Comparison of ENCODE assay signal across 19 mouse cellular contexts in the genomic region with DNA sequence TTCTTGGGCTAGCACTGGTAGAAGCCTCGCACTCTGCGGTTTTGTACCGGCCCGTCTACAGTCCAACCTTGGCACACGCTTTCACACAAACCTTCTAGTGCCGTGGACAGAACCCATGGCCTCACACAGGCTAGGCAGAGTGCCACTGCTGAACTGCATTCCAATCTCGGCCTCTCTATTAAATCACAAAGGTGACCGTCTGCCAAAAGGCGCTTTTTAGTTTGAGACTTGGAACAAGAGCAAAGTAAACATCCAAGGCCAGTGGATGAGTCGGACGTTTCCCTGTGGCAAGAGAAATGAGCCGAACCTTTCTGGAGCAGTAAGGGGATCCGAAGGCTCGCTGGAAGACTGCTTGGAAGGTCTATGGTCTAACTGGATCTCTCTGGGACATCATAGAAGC. TPM values are rescaled to one million over a fixed set of nuclear protein-coding genes. Genes with fewer than 3 reads are reported as not detected.
DNase-seq lines count a peak whose midpoint lies in the region; ATAC-seq and TF ChIP-seq lines count a peak whose summit lies in the region.
"Had no signal": no experiment of that assay in that cellular context is flagged by ENCODE, and none has a peak within 500 bp of the region (broad histone marks: within the 10 kb centered on the region; RNA-seq: fewer than 3 reads in every experiment).

No protein-coding gene starts in this region.

- no peak overlapping the region for H3K4me3 ChIP-seq in kidney, embryonic 15.5 days (replicated peaks)
- H3K4me3 ChIP-seq in stomach, postnatal 0 days (ENCODE audit: low read depth, low read length), result no peak overlapping the region
- H3K4me3 ChIP-seq: embryonic facial prominence, embryonic 15.5 days; forebrain, embryonic 15.5 days; gastrocnemius, adult 2 months; heart, adult 2 months; lung, embryonic 15.5 days; midbrain, embryonic 13.5 days had no signal

- TF ChIP-seq CTCF in stomach, postnatal 0 days (IDR thresholded peaks at IDR 0.05; ENCODE audit: low read depth), result no peak

- no peak overlapping the region for H3K4me2 ChIP-seq in kidney, embryonic 15.5 days
- H3K4me2 ChIP-seq in stomach, postnatal 0 days (replicated peaks; ENCODE audit: low read depth), result no peak overlapping the region
- H3K4me2 ChIP-seq: embryonic facial prominence, embryonic 15.5 days; forebrain, embryonic 15.5 days; lung, embryonic 15.5 days; midbrain, embryonic 13.5 days had no signal

- no peak for ATAC-seq in kidney, embryonic 15.5 days (replicated peaks; ENCODE audit: low FRiP score)
- 0 out of 2 replicates have a peak, but pooled peaks have one; percentile 24 for ATAC-seq in stomach, postnatal 0 days (ENCODE audit: low FRiP score, low TSS enrichment)
- ATAC-seq: forebrain, embryonic 15.5 days; midbrain, embryonic 13.5 days had no signal

- H3K36me3 ChIP-seq in kidney, embryonic 15.5 days, result no peaks in the 10 kb centered on the region
- H3K36me3 ChIP-seq in stomach, postnatal 0 days (ENCODE audit: control insufficient read depth, insufficient read depth, low read length), result no peaks in the 10 kb centered on the region
- H3K36me3 ChIP-seq: embryonic facial prominence, embryonic 15.5 days; forebrain, embryonic 15.5 days; G1E; lung, embryonic 15.5 days; midbrain, embryonic 13.5 days had no signal

- no peaks in the 10 kb centered on the region for H3K4me1 ChIP-seq in kidney, embryonic 15.5 days
- H3K4me1 ChIP-seq in stomach, postnatal 0 days (replicated peaks; ENCODE audit: control insufficient read depth, insufficient read depth), result no peaks in the 10 kb centered on the region
- H3K4me1 ChIP-seq: embryonic facial prominence, embryonic 15.5 days; forebrain, embryonic 15.5 days; midbrain, embryonic 13.5 days had no signal

- no peak overlapping the region for H3K9ac ChIP-seq in kidney, embryonic 15.5 days
- H3K9ac ChIP-seq in stomach, postnatal 0 days (ENCODE audit: low read length), result no peak overlapping the region
- H3K9ac ChIP-seq: embryonic facial prominence, embryonic 15.5 days; forebrain, embryonic 15.5 days; lung, embryonic 15.5 days; midbrain, embryonic 13.5 days had no signal

- H3K9me3 ChIP-seq in kidney, embryonic 15.5 days (replicated peaks), result no peaks in the 10 kb centered on the region
- H3K9me3 ChIP-seq in stomach, postnatal 0 days (ENCODE audit: control insufficient read depth, low read length), result no peaks in the 10 kb centered on the region
- H3K9me3 ChIP-seq: embryonic facial prominence, embryonic 15.5 days; forebrain, embryonic 15.5 days; G1E; lung, embryonic 15.5 days; midbrain, embryonic 13.5 days had no signal

- TF ChIP-seq EP300 in stomach, postnatal 0 days (optimal IDR thresholded peaks at IDR 0.05), result no peak

- 77% methylated on average over 14 of the region's 14 CpGs for WGBS in kidney, embryonic 15.5 days
- 43% methylated on average over 14 of the region's 14 CpGs for WGBS in stomach, postnatal 0 days

- H3K27ac ChIP-seq in kidney, embryonic 15.5 days, result no peak overlapping the region
- no peak overlapping the region for H3K27ac ChIP-seq in stomach, postnatal 0 days (replicated peaks)
- H3K27ac ChIP-seq: embryonic facial prominence, embryonic 15.5 days; forebrain, embryonic 15.5 days; gastrocnemius, adult 2 months; heart, adult 2 months; lung, embryonic 15.5 days; midbrain, embryonic 13.5 days had no signal

- DNase-seq in kidney, adult 11 months, result peak; percentile 42
- DNase-seq in urinary bladder, postnatal 14 days (ENCODE audit: low spot score), result peak; percentile 37
- no peak for DNase-seq in urinary bladder, postnatal 10 days (ENCODE audit: low spot score)
- peak; percentile 78 to 80 for DNase-seq in adrenal gland, postnatal 36 days
- no peak for DNase-seq in stomach, postnatal 0 days (ENCODE audit: low spot score)
- DNase-seq in spleen, postnatal 14 days (ENCODE audit: low spot score in 2 of 2), result no peak
- DNase-seq in embryo, embryonic 11 days, result no peak
- DNase-seq: cerebellum, adult 8-10 months; gastrocnemius, adult 2 months; heart, adult 2 months; layer of hippocampus, adult 9-11 months; thymus, adult 18-20 months had no signal

- no peaks in the 10 kb centered on the region for H3K27me3 ChIP-seq in kidney, embryonic 15.5 days
- H3K27me3 ChIP-seq in stomach, postnatal 0 days (ENCODE audit: control insufficient read depth, insufficient read depth, low read length), result no peaks in the 10 kb centered on the region
- H3K27me3 ChIP-seq: embryonic facial prominence, embryonic 15.5 days; forebrain, embryonic 15.5 days; midbrain, embryonic 13.5 days had no signal

RNA-seq across cellular contexts. Expression of a gene that starts 18.9 kb away (rescaled TPM):
- polyA plus RNA-seq in kidney, embryonic 15.5 days (2015; fragmentation: Nextera tagmentation; extraction: Ambion mirVana), result 5.9 and 6.2 TPM in 2 replicates
- 1 to 10 TPM; 2.9 to 3.4 TPM for total RNA-seq in adrenal gland, postnatal 36 days (2021)
- 1.0 and 1.1 TPM in 2 replicates for polyA plus RNA-seq in stomach, postnatal 0 days (2015; fragmentation: Nextera tagmentation; extraction: Ambion mirVana)
- polyA plus RNA-seq: G1E had no signal

RNA-seq across cellular contexts. Expression of a gene that starts 25.6 kb away (rescaled TPM):
- polyA plus RNA-seq in kidney, embryonic 15.5 days (2015; fragmentation: Nextera tagmentation; extraction: Ambion mirVana), result 1.1 and 1.4 TPM in 2 replicates
- total RNA-seq in adrenal gland, postnatal 36 days (2021), result not detected
- polyA plus RNA-seq in stomach, postnatal 0 days (2015; fragmentation: Nextera tagmentation; extraction: Ambion mirVana), result 0.19 TPM in 1 of 2 replicates, not detected in the other
- total RNA-seq: G1E; gastrocnemius, adult 2 months; heart, adult 2 months; heart, postnatal 14 days had no signal
- polyA plus RNA-seq: forebrain, embryonic 15.5 days; G1E; heart, adult 2 months; lung, embryonic 15.5 days; midbrain, embryonic 13.5 days had no signal

RNA-seq across cellular contexts. Expression of a gene that starts 48.8 kb away (rescaled TPM):
- 39.2 and 41.8 TPM in 2 replicates for polyA plus RNA-seq in kidney, embryonic 15.5 days (2015; fragmentation: Nextera tagmentation; extraction: Ambion mirVana)
- 10 to 100 TPM; 39.3 to 44.3 TPM for total RNA-seq in adrenal gland, postnatal 36 days (2021)
- 22.0 and 25.5 TPM in 2 replicates for polyA plus RNA-seq in stomach, postnatal 0 days (2015; fragmentation: Nextera tagmentation; extraction: Ambion mirVana)

Comparison
In these comparisons a context has a peak if more than half of its experiments do, and no peak if none do; other contexts are left out.
1. DNase-seq: peak in kidney, adult 11 months (single experiment), urinary bladder, postnatal 14 days (single experiment) and adrenal gland, postnatal 36 days (2 of 2); none in urinary bladder, postnatal 10 days (single experiment), stomach, postnatal 0 days (single experiment), spleen, postnatal 14 days (0 of 2) and embryo, embryonic 11 days (single experiment).